Mouse (Mus musculus) activated CD4-positive, CD25-positive, alpha-beta regulatory T cell (primary cell): Measurements from ENCODE around the gene Gm14295. TPM values are rescaled to one million over a fixed set of nuclear protein-coding genes. Genes with fewer than 3 reads are reported as not detected.

ENCODE experiments used
- polyA plus RNA-seq, 2 experiments: library from polyadenylated mRNA; unstranded; fragments of 100-300 nt; shearing (Covaris generic); gene quantifications; one replicate each; pipeline ENCODE4 v1.2.1; 2017

The Gm14295 gene
- 1 to 10 TPM; 5.7 to 6.9 TPM for polyA plus RNA-seq

DNA sequence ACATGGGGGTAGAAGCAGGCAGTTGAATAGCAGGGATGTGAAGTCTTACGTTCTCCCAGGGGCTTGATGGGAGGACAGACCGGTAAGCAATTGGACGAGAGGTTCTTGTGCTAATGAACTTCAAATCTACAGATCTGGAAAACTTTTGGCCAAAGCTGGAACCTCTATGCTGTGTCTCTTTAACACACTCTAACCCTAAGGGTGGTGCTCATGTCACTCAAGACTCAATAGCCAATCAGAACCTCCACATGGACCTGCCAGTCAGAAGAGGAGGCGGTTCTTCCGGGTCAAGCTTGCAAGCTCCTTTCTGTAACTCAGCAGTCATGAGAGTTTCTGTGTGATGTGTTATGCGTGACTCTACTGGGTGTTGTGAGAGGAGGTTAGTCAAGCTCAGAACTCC is at the start of gene Gm14295:
Gm14295 (plus strand) TSS at position 301 of the 400 bp plus-strand sequence.

DNA sequence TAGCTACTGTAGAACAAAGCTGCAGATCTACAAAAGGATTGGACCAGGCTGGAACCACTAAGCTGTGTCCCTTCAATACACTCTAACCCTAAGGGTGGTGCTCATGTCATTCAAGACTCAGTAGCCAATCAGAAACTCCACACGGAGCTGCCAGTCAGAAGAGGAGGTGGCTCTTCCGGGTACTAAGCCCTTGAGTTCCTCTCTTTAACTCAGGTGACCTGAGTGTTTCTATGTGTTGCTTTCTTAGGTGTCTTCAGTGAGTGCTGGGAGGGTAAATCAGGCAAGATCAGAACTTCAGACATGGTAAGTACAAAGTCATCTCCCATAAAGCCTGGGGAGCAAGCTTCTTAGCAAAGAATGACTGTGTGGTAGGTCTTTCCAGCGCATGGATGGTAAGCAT is 32.4 kb downstream of the Gm14295 start, which contains the start of gene Gm14408:
Gm14408 (plus strand) TSS at position 301 of the 400 bp plus-strand sequence.

Other genes with a start within 250 kb of the Gm14295 start
- 1 to 10 TPM; 4.3 to 7.4 TPM for gene Gm14308, start 162.3 kb upstream of the Gm14295 start, polyA plus RNA-seq
- gene Zfp973, start 128.1 kb upstream of the Gm14295 start, polyA plus RNA-seq: 1 to 10 TPM; 5.4 to 9.1 TPM
- gene Gm14305, start 90.3 kb upstream of the Gm14295 start, polyA plus RNA-seq: 10 to 100 TPM in 1 of 2 experiments, 1 to 10 TPM in 1; 5.9 to 12.4 TPM
- not detected for gene Gm14408, start 32.5 kb downstream of the Gm14295 start, polyA plus RNA-seq
- gene Gm14296, start 129.2 kb downstream of the Gm14295 start, polyA plus RNA-seq: 1 to 10 TPM; 3.5 to 3.9 TPM
- gene Gm14419, start 202.3 kb downstream of the Gm14295 start, polyA plus RNA-seq: 1 to 10 TPM; 1.0 to 2.6 TPM